Mouse (Mus musculus) liver, adult 2 months (tissue): ENCODE data around the gene Vbp1.

Experiments used
- CTCF ChIP-seq: fragments of 200-500 bp; IDR thresholded peaks from 2 replicates; pipeline ENCODE4 v1.5.1; 2011; ENCODE audit warnings: low read depth, low read length, control low read depth
- POLR2A ChIP-seq: fragments of 200-500 bp; IDR thresholded peaks from 2 replicates; pipeline ENCODE4 v1.6.1; 2011; ENCODE audit warnings: low read length, control low read depth; ENCODE audit not compliant: insufficient read depth; ENCODE audit errors: extremely low read depth

- TF ChIP-seq POLR2A: no peak
- TF ChIP-seq CTCF: no peak
Measured at GRCm38 (mm10) chrX:75577582-75578324, 63.7 kb downstream of the Vbp1 start, which contains the start of gene Rab39b.
